Mouse (Mus musculus) liver, embryonic 14.5 days (tissue): Measurements from ENCODE around the gene Endog. TPM values are rescaled to one million over a fixed set of nuclear protein-coding genes. Genes with fewer than 3 reads are reported as not detected.
"Not testable (repeated sequence)": the region's sequence is repeated elsewhere in the genome, so short reads cannot be mapped to it uniquely, and the experiment has no call there.

ENCODE experiments used
- ATAC-seq: fragments of 200-750 bp; cut with Nextera tagmentation; 2 replicates; pipeline ENCODE4 v1.8.0; 2017; ENCODE audit warnings: moderate number of reproducible peaks, mild to moderate bottlenecking, moderate library complexity; ENCODE audit not compliant: insufficient read depth
- DNase-seq, 3 experiments: peaks; one replicate each; pipeline ENCODE4 v3.0.0-alpha.2; 2012 to 2013; ENCODE audit warnings: low read depth in 3 of 3, low spot score in 3 of 3
- H3K27ac ChIP-seq: fragments of 300-500 bp; sonication (generic); 2 replicates; pipeline ENCODE4 v1.5.1; 2014; ENCODE audit warnings: moderate library complexity, mild to moderate bottlenecking, control low read depth, inconsistent platforms
- H3K27me3 ChIP-seq: fragments of 300-500 bp; sonication (generic); 2 replicates; pipeline ENCODE4 v1.6.1; 2014; ENCODE audit warnings: mild to moderate bottlenecking, low read length, moderate library complexity; ENCODE audit not compliant: control insufficient read depth, insufficient read depth
- H3K36me3 ChIP-seq: fragments of 300-500 bp; sonication (generic); replicated peaks from 2 replicates; pipeline ENCODE4 v1.6.1; 2014; ENCODE audit warnings: low read depth; ENCODE audit not compliant: control insufficient read depth, insufficient read depth
- H3K4me1 ChIP-seq, 2 experiments: fragments of 200-500 bp in 1 of 2; fragments of 300-500 bp in 1 of 2; sonication (generic) in 1 of 2; replicated peaks; 2 replicates each; pipeline ENCODE4 v1.6.1; 2012 to 2014; ENCODE audit warnings: antibody characterized with exemption in 1 of 2, inconsistent platforms in 1 of 2, low read length in 1 of 2; ENCODE audit not compliant: control insufficient read depth in 2 of 2, insufficient read depth in 2 of 2
- H3K4me2 ChIP-seq: fragments of 300-500 bp; sonication (generic); 2 replicates; pipeline ENCODE4 v1.6.1; 2014; ENCODE audit warnings: low read depth, mild to moderate bottlenecking, control low read depth, moderate library complexity
- H3K4me3 ChIP-seq, 2 experiments: fragments of 200-500 bp in 1 of 2; fragments of 300-500 bp in 1 of 2; sonication (generic) in 1 of 2; 2 replicates each; pipeline ENCODE4 v1.5.1; 2012 to 2014; ENCODE audit warnings: low read depth in 2 of 2, low read length in 2 of 2, mild to moderate bottlenecking in 2 of 2, control low read depth in 1 of 2, inconsistent platforms in 1 of 2, moderate library complexity in 1 of 2; ENCODE audit not compliant: insufficient read depth in 1 of 2
- H3K9ac ChIP-seq: fragments of 300-500 bp; sonication (generic); replicated peaks from 2 replicates; pipeline ENCODE4 v1.6.1; 2014; ENCODE audit warnings: mild to moderate bottlenecking, control low read depth, moderate library complexity
- H3K9me3 ChIP-seq: fragments of 300-500 bp; sonication (generic); 2 replicates; pipeline ENCODE4 v1.6.1; 2016; ENCODE audit warnings: low read length, mixed read lengths; ENCODE audit not compliant: control insufficient read depth
- CTCF ChIP-seq: IDR thresholded peaks from 2 replicates; pipeline ENCODE4 v1.5.1; 2016; ENCODE audit warnings: antibody characterized with exemption, low read depth, control low read depth
- EP300 ChIP-seq: IDR thresholded peaks from 2 replicates; pipeline ENCODE4 v1.6.1; 2016; ENCODE audit warnings: antibody characterized with exemption, low read depth
- WGBS: fragments of 180-500 bp; shearing (Covaris S2); extraction: QIAGEN DNeasy Blood & Tissue Kit; methylation state at CpG from one replicate; pipeline ENCODE4 v1.1.7; 2014; ENCODE audit not compliant: insufficient replicate concordance; 5-methylcytosine and 5-hydroxymethylcytosine counted together
- polyA plus RNA-seq, 2 experiments: library from polyadenylated mRNA; depleted of rRNA in 1 of 2; stranded (reverse) in 1 of 2; unstranded in 1 of 2; fragments of >200 nt; fragmentation: Nextera tagmentation in 1 of 2; extraction: Ambion mirVana in 1 of 2; gene quantifications; 2 replicates each; pipeline versions ENCODE4 v1.2.1 to v1.2.3; 2012 to 2014

Endog gene
- polyA plus RNA-seq, 2 experiments: 11.9 to 20.3 TPM

GRCm38 (mm10) chr2:30134378-30134711 is 36.9 kb upstream of the Endog start:
- TF ChIP-seq CTCF (no peak), EP300 (no peak)
- Histone ChIP-seq H3K4me1 (peaks cover 13 to 24% of the 10 kb centered on the region in 2 experiments), H3K9ac (peak overlapping the region; percentile 76), H3K9me3 (no peaks in the 10 kb centered on the region), H3K4me2 (peak overlapping the region; percentile 91), H3K27me3 (no peaks in the 10 kb centered on the region), H3K36me3 (no peaks in the 10 kb centered on the region), H3K4me3 (peak overlapping the region; percentile 70 to 74), H3K27ac (no peak overlapping the region; the same call in 1 of the 2 replicates)
- 10% methylated on average over 6 of the region's 6 CpGs for WGBS
- no peak for ATAC-seq
- DNase-seq: no peak

- no peak for ATAC-seq
- no peaks in the 10 kb centered on the region for H3K27me3 ChIP-seq
- no peak overlapping the region; the same call in 1 of the 2 replicates for H3K27ac ChIP-seq
- DNase-seq: no peak
- H3K4me1 ChIP-seq: peaks cover 13 to 24% of the 10 kb centered on the region in 2 experiments
- WGBS: 39% methylated on average over 10 of the region's 10 CpGs
- H3K4me3 ChIP-seq: peak overlapping the region; percentile 70 to 74; a peak in 2 of 4 replicates
- no peaks in the 10 kb centered on the region for H3K9me3 ChIP-seq
- TF ChIP-seq CTCF (no peak), EP300 (no peak)
- no peak overlapping the region for H3K9ac ChIP-seq
- peak overlapping the region; percentile 91 for H3K4me2 ChIP-seq
- no peaks in the 10 kb centered on the region for H3K36me3 ChIP-seq
Observed at GRCm38 (mm10) chr2:30134928-30135620, 36.2 kb upstream of the Endog start.

- TF ChIP-seq CTCF (no peak), EP300 (no peak)
Observed at GRCm38 (mm10) chr2:30136458-30136857, 34.8 kb upstream of the Endog start.

GRCm38 (mm10) chr2:30140021-30140420 is 31.3 kb upstream of the Endog start:
- H3K9me3 ChIP-seq, H3K9ac ChIP-seq, H3K4me3 ChIP-seq, ATAC-seq, H3K27ac ChIP-seq, H3K4me2 ChIP-seq, DNase-seq, H3K27me3 ChIP-seq, H3K4me1 ChIP-seq: not testable (repeated sequence)
- H3K36me3 ChIP-seq: peaks cover 14% of the 10 kb centered on the region
- WGBS: 74% methylated on average over 4 of the region's 4 CpGs

More at GRCm38 (mm10) chr2:30136458-30136857, 34.8 kb upstream of the Endog start:
- Histone ChIP-seq H3K4me1 (peaks cover 13 to 24% of the 10 kb centered on the region in 2 experiments), H3K27me3 (no peaks in the 10 kb centered on the region), H3K9me3 (no peaks in the 10 kb centered on the region), H3K4me2 (no peak overlapping the region), H3K36me3 (0 out of 2 replicates have a peak, but pooled peaks cover under 1% of the 10 kb centered on the region), H3K4me3 (no peak overlapping the region), H3K27ac (no peak overlapping the region), H3K9ac (no peak overlapping the region)
- WGBS: 48% methylated on average over 10 of the region's 10 CpGs
- ATAC-seq (no peak), DNase-seq (no peak)

GRCm38 (mm10) chr2:30144436-30144835 is 26.9 kb upstream of the Endog start:
- H3K27me3 ChIP-seq: no peaks in the 10 kb centered on the region
- H3K9ac ChIP-seq: no peak overlapping the region
- TF ChIP-seq EP300 (no peak), CTCF (no peak)
- no peaks in the 10 kb centered on the region for H3K4me1 ChIP-seq
- DNase-seq (no peak), ATAC-seq (no peak)
- no peak overlapping the region for H3K4me2 ChIP-seq
- no peak overlapping the region for H3K4me3 ChIP-seq
- WGBS: 74% methylated on average over 4 of the region's 4 CpGs
- peaks cover 17% of the 10 kb centered on the region for H3K36me3 ChIP-seq
- no peak overlapping the region for H3K27ac ChIP-seq
- no peaks in the 10 kb centered on the region for H3K9me3 ChIP-seq
